Comparison of ENCODE assay signal across 8 mouse cellular contexts in the genomic region with DNA sequence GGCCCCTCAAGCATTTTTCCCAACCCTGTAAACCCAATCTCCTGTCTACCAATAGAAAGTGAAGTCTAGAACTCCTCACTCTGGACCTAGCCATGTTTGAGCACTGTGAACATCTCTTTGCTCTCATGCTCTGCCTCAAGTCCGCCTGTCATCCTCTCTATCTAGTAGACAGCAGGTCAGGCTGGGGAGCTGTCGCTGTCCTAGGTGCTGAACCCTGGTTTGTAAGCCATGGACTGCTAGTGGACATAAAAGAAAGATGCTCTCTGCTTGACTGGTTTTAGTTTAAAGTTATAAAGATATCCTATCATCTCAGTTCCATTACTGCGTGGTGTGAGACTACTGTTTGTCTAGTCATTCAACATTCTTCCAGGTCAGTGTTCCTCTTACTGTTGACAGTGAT.
A peak's percentile ranks its signal among the peaks of the same experiment; 100 is the strongest.
DNase-seq lines count a peak whose midpoint lies in the region; ATAC-seq and TF ChIP-seq lines count a peak whose summit lies in the region.
"Had no signal": no experiment of that assay in that cellular context is flagged by ENCODE, and none has a peak within 500 bp of the region (broad histone marks: within the 10 kb centered on the region; RNA-seq: fewer than 3 reads in every experiment).

No protein-coding gene starts in this region.

- TF ChIP-seq POLR2A in lung, adult 2 months (IDR thresholded peaks at IDR 0.05; ENCODE audit: borderline replicate concordance, extremely low read depth, low read depth, low read length): no peak

- no peak for ATAC-seq in hindbrain, postnatal 0 days

- H3K27ac ChIP-seq in hindbrain, postnatal 0 days: no peak overlapping the region
- H3K27ac ChIP-seq: limb, embryonic 15.5 days had no signal

- WGBS in lung, adult 2 months: 10% methylated on average over 3 of the region's 3 CpGs
- WGBS in hindbrain, postnatal 0 days: 33% methylated on average over 3 of the region's 3 CpGs

- H3K27me3 ChIP-seq in hindbrain, postnatal 0 days (ENCODE audit: insufficient read depth, low read length): no peaks in the 10 kb centered on the region
- H3K27me3 ChIP-seq: limb, embryonic 15.5 days had no signal

- TF ChIP-seq CTCF in lung, adult 2 months (IDR thresholded peaks at IDR 0.05; ENCODE audit: insufficient read depth, low read length): no peak
- no peak for TF ChIP-seq CTCF in hindbrain, postnatal 0 days (IDR thresholded peaks at IDR 0.05; ENCODE audit: low read depth)

- peak; percentile 4 for DNase-seq in lung, adult 2 months
- DNase-seq in lung, postnatal 25 days (ENCODE audit: low spot score): no peak
- peak; percentile 76 for DNase-seq in adrenal gland, postnatal 14 days
- peak; percentile 29 for DNase-seq in hindbrain, postnatal 0 days (ENCODE audit: low spot score)
- peak; percentile 52 for DNase-seq in ovary, postnatal 14 days (ENCODE audit: low spot score)
- DNase-seq in cerebellum, adult 8-10 months: no peak
- no peak for DNase-seq in cerebellum, adult 11 months

- H3K4me2 ChIP-seq in hindbrain, postnatal 0 days (ENCODE audit: low read depth, low read length): no peak overlapping the region
- H3K4me2 ChIP-seq: limb, embryonic 15.5 days had no signal

- no peak overlapping the region for H3K4me3 ChIP-seq in lung, adult 2 months (replicated peaks; ENCODE audit: extremely low read depth, low read depth, low read length)
- H3K4me3 ChIP-seq in hindbrain, postnatal 0 days (ENCODE audit: low read length): no peak overlapping the region
- H3K4me3 ChIP-seq: limb, embryonic 15.5 days had no signal

- no peak overlapping the region for H3K9ac ChIP-seq in hindbrain, postnatal 0 days (replicated peaks; ENCODE audit: low read length)
- H3K9ac ChIP-seq: limb, embryonic 15.5 days had no signal

- H3K36me3 ChIP-seq in hindbrain, postnatal 0 days (ENCODE audit: insufficient read depth, low read length): no peaks in the 10 kb centered on the region
- H3K36me3 ChIP-seq: limb, embryonic 15.5 days had no signal

- no peaks in the 10 kb centered on the region for H3K4me1 ChIP-seq in lung, adult 2 months (ENCODE audit: control insufficient read depth, insufficient read depth, low read length)
- H3K4me1 ChIP-seq in hindbrain, postnatal 0 days (ENCODE audit: insufficient read depth, low read length): no peaks in the 10 kb centered on the region
- H3K4me1 ChIP-seq: limb, embryonic 15.5 days had no signal

- H3K9me3 ChIP-seq in hindbrain, postnatal 0 days (ENCODE audit: low read length): no peaks in the 10 kb centered on the region
- H3K9me3 ChIP-seq: limb, embryonic 15.5 days had no signal

Comparison
In these comparisons a context has a peak if more than half of its experiments do, and no peak if none do; other contexts are left out.
1. DNase-seq: peak in lung, adult 2 months (single experiment), adrenal gland, postnatal 14 days (single experiment), hindbrain, postnatal 0 days (single experiment) and ovary, postnatal 14 days (single experiment); none in lung, postnatal 25 days (single experiment), cerebellum, adult 8-10 months (single experiment) and cerebellum, adult 11 months (single experiment).